ENCODE assay signal across 15 mouse cellular contexts in genomic region chr8:88447844-88448535, GRCm38 (mm10).
DNase-seq lines count a peak whose midpoint lies in the region; ATAC-seq lines count a peak whose summit lies in the region.
"Had no signal": no experiment of that assay in that cellular context is flagged by ENCODE, and none has a peak within 500 bp of the region (broad histone marks: within the 10 kb centered on the region; RNA-seq: fewer than 3 reads in every experiment).

No protein-coding gene starts in this region.

- H3K9me3 ChIP-seq in forebrain, embryonic 13.5 days (replicated peaks) = no peaks in the 10 kb centered on the region
- no peaks in the 10 kb centered on the region for H3K9me3 ChIP-seq in forebrain, embryonic 10.5 days
- H3K9me3 ChIP-seq in neural tube, embryonic 13.5 days = no peaks in the 10 kb centered on the region
- no peaks in the 10 kb centered on the region for H3K9me3 ChIP-seq in hindbrain, embryonic 16.5 days (ENCODE audit: control insufficient read depth, low read length)
- H3K9me3 ChIP-seq: limb, embryonic 12.5 days; liver, embryonic 15.5 days; stomach, embryonic 15.5 days had no signal

- H3K36me3 ChIP-seq in forebrain, embryonic 13.5 days (ENCODE audit: poor library complexity, severe bottlenecking) = no peaks in the 10 kb centered on the region
- H3K36me3 ChIP-seq in forebrain, embryonic 10.5 days (replicated peaks) = no peaks in the 10 kb centered on the region
- no peaks in the 10 kb centered on the region for H3K36me3 ChIP-seq in neural tube, embryonic 13.5 days
- H3K36me3 ChIP-seq in hindbrain, embryonic 16.5 days (ENCODE audit: control insufficient read depth, insufficient read depth, low read length) = no peaks in the 10 kb centered on the region
- H3K36me3 ChIP-seq: limb, embryonic 12.5 days; liver, embryonic 15.5 days; stomach, embryonic 15.5 days had no signal

- WGBS in forebrain, embryonic 13.5 days = 66% methylated on average over 8 of the region's 9 CpGs
- 82% methylated on average over 9 of the region's 9 CpGs for WGBS in forebrain, embryonic 10.5 days
- 49% methylated on average over 8 of the region's 9 CpGs for WGBS in neural tube, embryonic 13.5 days
- 45% methylated on average over 8 of the region's 9 CpGs for WGBS in hindbrain, embryonic 16.5 days

- H3K4me2 ChIP-seq in forebrain, embryonic 13.5 days = no peak overlapping the region
- no peak overlapping the region for H3K4me2 ChIP-seq in neural tube, embryonic 13.5 days
- peak overlapping the region; percentile 12; the same call in 1 of the 2 replicates for H3K4me2 ChIP-seq in hindbrain, embryonic 16.5 days (ENCODE audit: low read length)
- H3K4me2 ChIP-seq: limb, embryonic 12.5 days; liver, embryonic 15.5 days; stomach, embryonic 15.5 days had no signal

- peaks cover 47% of the 10 kb centered on the region for H3K4me1 ChIP-seq in forebrain, embryonic 13.5 days
- peaks cover 44% of the 10 kb centered on the region for H3K4me1 ChIP-seq in forebrain, embryonic 10.5 days
- peaks cover 53% of the 10 kb centered on the region for H3K4me1 ChIP-seq in neural tube, embryonic 13.5 days (replicated peaks)
- peaks cover 25% of the 10 kb centered on the region for H3K4me1 ChIP-seq in hindbrain, embryonic 16.5 days (ENCODE audit: control insufficient read depth, insufficient read depth, low read depth, low read length)

- ATAC-seq in forebrain, embryonic 13.5 days = 0 out of 2 replicates have a peak, but pooled peaks have one; percentile 17
- peak; percentile 57; the same call in 1 of the 2 replicates for ATAC-seq in neural tube, embryonic 13.5 days (ENCODE audit: low read depth)
- ATAC-seq in hindbrain, embryonic 16.5 days = 0 out of 2 replicates have a peak, but pooled peaks have one; percentile 58
- ATAC-seq: activated CD4-positive, CD25-positive, alpha-beta regulatory T cell, adult 4 months had no signal

- no peak for DNase-seq in forebrain, embryonic 10.5 days (ENCODE audit: extremely low spot score, low spot score)
- DNase-seq in neural tube, embryonic 10.5 days (ENCODE audit: extremely low spot score, low spot score) = no peak
- no peak for DNase-seq in gastrocnemius, adult 18-20 months (ENCODE audit: low spot score)
- no peak for DNase-seq in liver
- no peak for DNase-seq in urinary bladder, postnatal 36 days (ENCODE audit: low spot score in 2 of 2)
- DNase-seq: kidney, adult 2 months; spleen, adult 18-20 months had no signal

- peak overlapping the region; percentile 51 for H3K27ac ChIP-seq in forebrain, embryonic 13.5 days
- no peak overlapping the region for H3K27ac ChIP-seq in forebrain, embryonic 10.5 days
- H3K27ac ChIP-seq in neural tube, embryonic 13.5 days (replicated peaks) = peak overlapping the region; percentile 64
- H3K27ac ChIP-seq in hindbrain, embryonic 16.5 days (ENCODE audit: low read depth, low read length) = peak overlapping the region; percentile 67
- H3K27ac ChIP-seq: left cerebral cortex, adult 2 months; limb, embryonic 12.5 days; liver, embryonic 15.5 days; stomach, embryonic 15.5 days had no signal

- H3K27me3 ChIP-seq in forebrain, embryonic 13.5 days = peaks cover 37% of the 10 kb centered on the region
- H3K27me3 ChIP-seq in forebrain, embryonic 10.5 days (ENCODE audit: poor library complexity, severe bottlenecking) = peaks cover 62% of the 10 kb centered on the region
- peaks cover 37% of the 10 kb centered on the region for H3K27me3 ChIP-seq in neural tube, embryonic 13.5 days
- H3K27me3 ChIP-seq in hindbrain, embryonic 16.5 days (replicated peaks; ENCODE audit: control insufficient read depth, insufficient read depth, low read length) = peaks cover 12% of the 10 kb centered on the region

- H3K4me3 ChIP-seq in forebrain, embryonic 13.5 days = no peak overlapping the region
- H3K4me3 ChIP-seq in forebrain, embryonic 10.5 days = no peak overlapping the region
- H3K4me3 ChIP-seq in neural tube, embryonic 13.5 days = no peak overlapping the region
- H3K4me3 ChIP-seq in hindbrain, embryonic 16.5 days (ENCODE audit: low read length) = no peak overlapping the region
- H3K4me3 ChIP-seq: left cerebral cortex, adult 2 months; limb, embryonic 12.5 days; liver, embryonic 15.5 days; stomach, embryonic 15.5 days had no signal

- H3K9ac ChIP-seq in forebrain, embryonic 13.5 days = no peak overlapping the region
- H3K9ac ChIP-seq in neural tube, embryonic 13.5 days = no peak overlapping the region
- H3K9ac ChIP-seq in hindbrain, embryonic 16.5 days (ENCODE audit: low read depth, low read length) = no peak overlapping the region
- H3K9ac ChIP-seq: limb, embryonic 12.5 days; liver, embryonic 15.5 days; stomach, embryonic 15.5 days had no signal
